Mouse (Mus musculus) lung, adult 2 months (tissue): ENCODE results near the gene Tpgs1. TPM values are rescaled to one million over a fixed set of nuclear protein-coding genes. Genes with fewer than 3 reads are reported as not detected.

ENCODE experiments used
- DNase-seq: peaks from one replicate; pipeline ENCODE4 v3.0.0; 2022
- H3K4me1 ChIP-seq: fragments of 200-500 bp; 2 replicates; pipeline ENCODE4 v1.6.1; 2011; ENCODE audit warnings: low read length; ENCODE audit not compliant: control insufficient read depth, insufficient read depth
- H3K4me3 ChIP-seq: fragments of 200-500 bp; replicated peaks from 2 replicates; pipeline ENCODE3; 2011; ENCODE audit warnings: low read depth, mild to moderate bottlenecking, control low read depth, low read length; ENCODE audit errors: extremely low read depth
- CTCF ChIP-seq: fragments of 200-500 bp; IDR thresholded peaks from 2 replicates; pipeline ENCODE4 v1.5.1; 2011; ENCODE audit warnings: mild to moderate bottlenecking, low read length, control low read depth; ENCODE audit not compliant: insufficient read depth
- POLR2A ChIP-seq: fragments of 200-500 bp; IDR thresholded peaks from 2 replicates; pipeline ENCODE4 v1.6.1; 2011; ENCODE audit warnings: low read depth, mild to moderate bottlenecking, control low read depth, low read length, borderline replicate concordance; ENCODE audit errors: extremely low read depth
- WGBS: fragments of 180-500 bp; shearing (Covaris S2); methylation state at CpG from one replicate; pipeline ENCODE4 v1.1.7; 2018; 5-methylcytosine and 5-hydroxymethylcytosine counted together
- polyA plus RNA-seq: library from polyadenylated mRNA; depleted of rRNA; stranded (reverse); fragments of >200 nt; gene quantifications from 2 replicates; pipeline ENCODE4 v1.2.3, GENCODE M21; 2012

Tpgs1 gene
- polyA plus RNA-seq, 1 experiment = 70.4 TPM

GRCm38 (mm10) chr10:79687513-79687912 lies 18.3 kb downstream of the Tpgs1 start:
- peaks cover 14% of the 10 kb centered on the region for H3K4me1 ChIP-seq
- TF ChIP-seq CTCF (no peak), POLR2A (no peak)
- no peak overlapping the region for H3K4me3 ChIP-seq
- WGBS = 95% methylated on average over 6 of the region's 6 CpGs
- DNase-seq = no peak

GRCm38 (mm10) chr10:79688720-79689119 lies 19.6 kb downstream of the Tpgs1 start, which contains the start of gene Gzmm:
TSS of gene Gzmm (plus strand) at chr10:79689020.
- no peak within 1 kb of the TSS for H3K4me3 ChIP-seq
- 80% methylated on average over 4 of the region's 4 CpGs for WGBS
- peaks cover 7% of the 10 kb centered on the region for H3K4me1 ChIP-seq
- no peak for DNase-seq
- TF ChIP-seq CTCF (no peak), POLR2A (0 out of 2 replicates have a peak, but pooled peaks have one; percentile 11)

GRCm38 (mm10) chr10:79689178-79689577 lies 20.0 kb downstream of the Tpgs1 start:
- TF ChIP-seq CTCF = no peak
- WGBS = 90% methylated on average over 3 of the region's 3 CpGs
- Histone ChIP-seq H3K4me3 (no peak overlapping the region), H3K4me1 (peaks cover 2% of the 10 kb centered on the region)
- no peak for DNase-seq

GRCm38 (mm10) chr10:79691986-79692548 lies 22.9 kb downstream of the Tpgs1 start:
- 96% methylated on average over 2 of the region's 2 CpGs for WGBS
- H3K4me1 ChIP-seq = peaks cover 10% of the 10 kb centered on the region

GRCm38 (mm10) chr10:79693580-79694378 lies 24.6 kb downstream of the Tpgs1 start:
- Histone ChIP-seq H3K4me3 (no peak overlapping the region), H3K4me1 (peaks cover 18% of the 10 kb centered on the region)
- TF ChIP-seq CTCF (no peak), POLR2A (no peak)
- no peak for DNase-seq
- 69% methylated on average over 12 of the region's 12 CpGs for WGBS

More at GRCm38 (mm10) chr10:79691986-79692548, 22.9 kb downstream of the Tpgs1 start:
- no peak overlapping the region for H3K4me3 ChIP-seq
- no peak for TF ChIP-seq POLR2A
- TF ChIP-seq CTCF = no peak
- no peak for DNase-seq

GRCm38 (mm10) chr10:79694379-79694655 lies 25.1 kb downstream of the Tpgs1 start:
- 82% methylated on average over 6 of the region's 6 CpGs for WGBS
- no peak for TF ChIP-seq CTCF
- TF ChIP-seq POLR2A = no peak
- no peak overlapping the region for H3K4me3 ChIP-seq
- peaks cover 20% of the 10 kb centered on the region for H3K4me1 ChIP-seq
- no peak for DNase-seq

GRCm38 (mm10) chr10:79695231-79696128 lies 26.3 kb downstream of the Tpgs1 start:
- peak; percentile 94 for TF ChIP-seq CTCF
- no peak for TF ChIP-seq POLR2A
- 40% methylated on average over 13 of the region's 13 CpGs for WGBS
- Histone ChIP-seq H3K4me1 (peaks cover 20% of the 10 kb centered on the region), H3K4me3 (no peak overlapping the region)
- DNase-seq = peak; percentile 80

GRCm38 (mm10) chr10:79696129-79696651 lies 27.0 kb downstream of the Tpgs1 start:
- TF ChIP-seq CTCF (no peak), POLR2A (no peak)
- H3K4me1 ChIP-seq = peaks cover 20% of the 10 kb centered on the region
- H3K4me3 ChIP-seq = no peak overlapping the region
- DNase-seq = peak; percentile 36
- 35% methylated on average over 9 of the region's 9 CpGs for WGBS

- peaks cover 20% of the 10 kb centered on the region for H3K4me1 ChIP-seq
- no peak overlapping the region for H3K4me3 ChIP-seq
- peak; percentile 15 for DNase-seq
- TF ChIP-seq POLR2A (no peak), CTCF (no peak)
- 42% methylated on average over 6 of the region's 6 CpGs for WGBS
These were observed 28.7 kb downstream of the Tpgs1 start for GRCm38 (mm10) chr10:79697916-79698315.
